8 mouse cellular contexts compared by ENCODE assay signal in genomic region chr3:88157771-88158597, GRCm38 (mm10). TPM values are rescaled to one million over a fixed set of nuclear protein-coding genes. Genes with fewer than 3 reads are reported as not detected.
DNase-seq lines count a peak whose midpoint lies in the region; ATAC-seq lines count a peak whose summit lies in the region.

No protein-coding gene starts in this region.

- H3K27ac ChIP-seq in hindbrain, embryonic 10.5 days, result peak overlapping the region; percentile 62; the same call in 1 of the 2 replicates
- no peak overlapping the region for H3K27ac ChIP-seq in liver, embryonic 15.5 days (replicated peaks)
- no peak overlapping the region for H3K27ac ChIP-seq in neural tube, embryonic 14.5 days (ENCODE audit: low read depth, low read length)

- H3K9me3 ChIP-seq in hindbrain, embryonic 10.5 days, result no peaks in the 10 kb centered on the region
- no peaks in the 10 kb centered on the region for H3K9me3 ChIP-seq in liver, embryonic 15.5 days (replicated peaks)
- no peaks in the 10 kb centered on the region for H3K9me3 ChIP-seq in neural tube, embryonic 14.5 days (ENCODE audit: control insufficient read depth, low read length)

- peak overlapping the region; percentile 18 for H3K4me3 ChIP-seq in hindbrain, embryonic 10.5 days
- H3K4me3 ChIP-seq in liver, embryonic 15.5 days (replicated peaks), result no peak overlapping the region
- no peak overlapping the region for H3K4me3 ChIP-seq in neural tube, embryonic 14.5 days (ENCODE audit: low read depth, low read length)

- 15% methylated on average over 23 of the region's 23 CpGs for WGBS in hindbrain, embryonic 10.5 days
- 44% methylated on average over 23 of the region's 23 CpGs for WGBS in liver, embryonic 15.5 days (ENCODE audit: insufficient replicate concordance)
- WGBS in neural tube, embryonic 14.5 days, result 20% methylated on average over 23 of the region's 23 CpGs

- H3K4me1 ChIP-seq in hindbrain, embryonic 10.5 days (replicated peaks), result peaks cover 24% of the 10 kb centered on the region
- no peaks in the 10 kb centered on the region; the same call in 1 of the 2 replicates for H3K4me1 ChIP-seq in liver, embryonic 15.5 days (replicated peaks)
- H3K4me1 ChIP-seq in neural tube, embryonic 14.5 days (ENCODE audit: control insufficient read depth, insufficient read depth, low read length), result no peaks in the 10 kb centered on the region; the same call in 1 of the 2 replicates

- H3K9ac ChIP-seq in liver, embryonic 15.5 days, result no peak overlapping the region
- H3K9ac ChIP-seq in neural tube, embryonic 14.5 days (replicated peaks; ENCODE audit: low read depth, low read length), result 0 out of 2 replicates have a peak overlapping the region, but pooled peaks have one; percentile 21

- peak; percentile 69 for DNase-seq in CD4-positive, CD25-positive, alpha-beta regulatory T cell, adult 2 months (ENCODE audit: low read depth, low spot score)
- peak; percentile 73 for DNase-seq in testis, postnatal 10 days (ENCODE audit: low spot score)
- DNase-seq in testis, postnatal 14 days (ENCODE audit: low spot score), result no peak
- peak; percentile 77 for DNase-seq in hindbrain, embryonic 10.5 days (ENCODE audit: low spot score)
- DNase-seq in layer of hippocampus, adult 9-11 months, result no peak

- peaks cover 73% of the 10 kb centered on the region for H3K36me3 ChIP-seq in hindbrain, embryonic 10.5 days
- peaks cover 79% of the 10 kb centered on the region for H3K36me3 ChIP-seq in liver, embryonic 15.5 days (replicated peaks)
- H3K36me3 ChIP-seq in neural tube, embryonic 14.5 days (ENCODE audit: control insufficient read depth, insufficient read depth, low read length), result peaks cover 44% of the 10 kb centered on the region

- no peak for ATAC-seq in CD4-positive, CD25-positive, alpha-beta regulatory T cell, adult 4 months
- peak; percentile 27; the same call in 1 of the 2 replicates for ATAC-seq in liver, embryonic 15.5 days (ENCODE audit: insufficient read depth)
- ATAC-seq in neural tube, embryonic 14.5 days (ENCODE audit: low read depth), result peak; percentile 65

- H3K4me2 ChIP-seq in liver, embryonic 15.5 days, result no peak overlapping the region
- H3K4me2 ChIP-seq in neural tube, embryonic 14.5 days (ENCODE audit: low read depth, low read length), result no peak overlapping the region

- H3K27me3 ChIP-seq in hindbrain, embryonic 10.5 days (ENCODE audit: insufficient read depth, poor library complexity, severe bottlenecking), result no peaks in the 10 kb centered on the region
- H3K27me3 ChIP-seq in liver, embryonic 15.5 days, result no peaks in the 10 kb centered on the region
- H3K27me3 ChIP-seq in neural tube, embryonic 14.5 days (ENCODE audit: control insufficient read depth, insufficient read depth, low read length), result no peaks in the 10 kb centered on the region

RNA-seq across cellular contexts. Expression of gene Mef2d, which starts 15.8 kb away (rescaled TPM):
- 10 to 100 TPM; 30.9 to 36.1 TPM for polyA plus RNA-seq in CD4-positive, CD25-positive, alpha-beta regulatory T cell, adult 4 months (2017; shearing (Covaris generic))
- polyA plus RNA-seq in hindbrain, embryonic 10.5 days (2016; fragmentation: Nextera tagmentation; extraction: Ambion mirVana), result 10.2 and 15.1 TPM in 2 replicates
- polyA plus RNA-seq in liver, embryonic 15.5 days (2015; fragmentation: Nextera tagmentation; extraction: Ambion mirVana), result 6.8 and 7.1 TPM in 2 replicates
- polyA plus RNA-seq in neural tube, embryonic 14.5 days (2014; fragmentation: Nextera tagmentation; extraction: Ambion mirVana), result 19.6 and 20.4 TPM in 2 replicates

Comparison
In these comparisons a context has a peak if more than half of its experiments do, and no peak if none do; other contexts are left out.
1. DNase-seq: peak in CD4-positive, CD25-positive, alpha-beta regulatory T cell, adult 2 months (single experiment), testis, postnatal 10 days (single experiment) and hindbrain, embryonic 10.5 days (single experiment); none in testis, postnatal 14 days (single experiment) and layer of hippocampus, adult 9-11 months (single experiment).